Mouse (Mus musculus): ENCODE data around the gene Hrct1.

Gene Hrct1

GRCm38 (mm10) chr4:43727718-43728575, 959 bp downstream of the Hrct1 start:
- DNase-seq (ENCODE audit: low spot score) = no peak

DNA sequence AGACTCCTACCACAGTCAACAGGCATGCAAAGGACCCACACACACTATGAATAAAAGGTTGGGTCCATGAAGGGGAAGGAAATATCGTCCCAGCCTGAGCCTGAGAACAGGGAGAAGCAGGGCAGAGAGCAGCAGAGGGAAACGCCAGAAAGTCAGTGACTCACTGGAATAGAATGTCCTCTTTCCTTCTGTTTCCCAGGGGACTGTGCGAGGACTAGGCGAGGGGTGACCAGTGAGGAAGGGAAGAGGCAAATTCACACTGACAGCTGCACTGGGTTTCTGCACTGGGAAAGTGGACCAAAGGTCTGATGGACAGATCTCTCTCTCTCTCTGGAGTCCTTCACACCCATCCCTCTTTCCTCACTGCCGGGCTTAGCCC, 1.6 kb downstream of the Hrct1 start:
- no peak for DNase-seq (ENCODE audit: low spot score)

DNA sequence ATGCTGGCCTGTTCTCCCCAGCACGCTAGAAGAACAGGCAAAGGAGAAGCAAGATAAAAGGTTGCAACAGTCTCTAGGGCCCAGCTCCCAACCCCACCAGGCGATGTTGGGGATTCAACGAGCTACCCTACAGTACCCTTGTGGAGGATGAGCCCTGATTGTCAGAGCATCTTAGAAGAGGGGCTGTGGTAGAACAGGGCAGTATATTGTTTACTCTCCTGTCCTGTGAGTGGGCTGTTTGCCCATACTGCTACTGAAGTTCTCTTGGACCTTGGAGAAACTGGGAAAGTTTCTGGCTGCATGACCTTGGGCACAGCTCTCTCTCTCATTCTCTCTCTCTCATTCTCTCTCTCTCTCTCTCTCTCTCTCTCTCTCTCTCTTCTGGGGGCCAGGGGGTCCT, 2.1 kb downstream of the Hrct1 start:
- DNase-seq (ENCODE audit: low spot score) = no peak

GRCm38 (mm10) chr4:43729794-43730550, 3.0 kb downstream of the Hrct1 start, which contains the start of gene Spaar:
Gene Spaar (plus strand): TSS chr4:43730034.
- DNase-seq (ENCODE audit: low spot score) = no peak

DNA sequence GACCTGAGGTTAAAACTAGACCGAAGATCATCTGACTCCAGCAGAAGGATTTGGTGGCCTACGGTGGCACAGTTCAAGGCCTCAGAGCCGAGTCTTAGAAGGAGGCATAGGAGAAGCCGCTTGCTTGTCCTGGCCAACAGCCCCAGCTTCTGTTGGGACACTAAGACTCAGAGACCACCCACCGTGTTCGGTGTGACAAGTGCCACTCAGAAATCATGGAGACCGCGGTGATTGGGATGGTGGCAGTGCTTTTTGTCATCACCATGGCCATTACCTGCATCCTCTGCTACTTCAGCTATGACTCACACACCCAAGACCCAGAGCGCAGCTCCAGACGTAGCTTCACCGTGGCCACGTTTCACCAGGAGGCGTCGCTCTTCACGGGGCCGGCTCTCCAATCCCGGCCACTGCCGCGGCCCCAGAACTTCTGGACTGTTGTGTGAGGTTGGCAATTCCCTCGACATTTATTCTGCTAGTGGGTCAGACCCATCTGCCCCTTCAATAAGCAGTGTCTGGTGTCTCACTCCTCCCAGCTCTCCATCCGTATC, 3.8 kb downstream of the Hrct1 start:
- DNase-seq (ENCODE audit: low spot score) = no peak

DNA sequence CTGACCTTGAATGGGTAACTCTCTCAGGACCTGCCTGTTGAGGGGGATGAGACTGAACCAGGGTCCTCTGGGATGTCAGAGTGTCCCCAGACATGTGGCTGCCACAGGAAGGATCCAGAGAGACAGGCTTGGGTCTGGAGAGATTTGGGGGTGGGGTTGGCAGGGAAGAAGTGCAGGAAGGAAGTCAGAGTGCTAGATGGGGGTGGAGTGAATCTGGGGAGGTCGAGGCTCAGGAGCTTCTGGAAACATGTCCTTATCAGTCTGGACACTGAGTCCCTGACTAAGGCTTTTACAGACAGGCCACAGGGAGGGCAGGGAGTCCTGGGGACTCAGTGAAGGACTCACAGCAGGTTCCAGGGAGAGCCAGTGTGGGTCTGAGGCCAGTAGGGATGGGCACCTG, 5.2 kb downstream of the Hrct1 start:
- DNase-seq (ENCODE audit: low spot score) = no peak

DNA sequence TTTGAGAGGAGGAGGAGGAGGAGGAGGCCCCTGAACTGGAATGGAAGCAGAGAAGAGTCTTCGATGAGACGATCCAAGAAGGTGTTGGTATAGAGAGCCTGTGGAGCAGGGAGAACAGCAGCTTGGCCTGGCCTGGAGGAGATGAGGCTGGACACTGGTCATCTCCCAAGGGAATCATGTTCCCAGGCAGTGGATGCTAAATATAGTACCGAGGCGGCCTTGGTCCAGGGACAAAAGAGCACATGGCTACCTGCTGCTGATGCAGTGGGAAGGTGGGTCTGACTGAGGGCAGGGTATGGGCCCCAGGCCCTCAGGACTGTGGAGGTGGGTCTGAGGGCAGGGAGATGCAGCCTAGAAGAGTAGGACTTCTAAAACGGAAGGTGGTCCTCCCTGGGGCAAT, 6.2 kb downstream of the Hrct1 start:
- no peak for DNase-seq (ENCODE audit: low spot score)

DNA sequence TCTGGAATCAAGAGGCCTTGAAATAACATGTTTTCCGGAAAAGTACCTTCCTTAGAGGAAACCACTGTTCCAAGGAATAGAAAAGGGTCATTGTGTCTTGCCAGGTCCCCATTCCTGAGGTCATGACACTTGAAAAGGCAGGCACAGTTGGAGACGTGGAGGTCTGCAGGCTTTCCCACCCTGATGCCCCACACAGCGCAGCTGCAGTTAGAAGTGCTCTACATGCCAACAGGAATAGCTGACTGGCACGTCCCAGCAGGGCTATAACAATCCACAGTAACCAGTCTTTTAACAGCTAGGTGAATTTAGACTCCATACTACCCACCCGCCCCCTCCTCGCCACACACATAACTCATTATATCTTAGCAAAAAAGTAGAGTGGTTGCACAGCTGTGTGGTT, 10.2 kb downstream of the Hrct1 start:
- no peak for DNase-seq (ENCODE audit: low spot score)

DNA sequence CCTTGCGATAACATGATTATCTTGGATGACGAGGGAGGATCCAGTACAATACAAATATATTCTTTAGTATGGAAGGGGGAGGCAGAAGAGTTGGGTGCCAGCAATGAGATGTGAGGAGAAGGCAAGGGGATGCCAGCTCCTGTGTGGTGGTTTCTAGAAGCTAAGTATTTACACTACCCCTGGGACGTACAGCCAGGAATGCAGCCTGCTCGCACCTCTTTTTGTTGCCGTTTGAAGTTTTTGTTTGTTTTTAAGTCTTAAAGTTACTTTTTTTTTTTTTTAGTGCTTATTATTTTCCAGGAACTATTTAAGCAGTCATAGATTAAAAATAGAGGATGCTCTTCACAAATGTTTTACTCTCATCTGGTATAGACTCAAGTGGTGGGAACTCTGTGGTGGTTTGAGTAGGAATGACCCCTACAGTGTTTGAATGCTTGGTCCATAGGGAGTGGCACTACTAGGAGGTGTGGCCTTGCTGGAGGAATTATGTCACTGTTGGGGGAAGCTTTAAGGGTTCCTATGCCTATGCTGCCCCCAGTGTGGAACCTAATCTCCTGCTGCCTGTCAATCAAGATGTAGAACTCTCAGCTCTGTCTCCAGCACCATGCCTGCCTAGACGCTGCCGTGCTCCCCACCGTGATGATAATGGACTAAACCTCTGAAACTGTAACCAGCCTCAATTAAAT, 12.1 kb downstream of the Hrct1 start:
- DNase-seq (ENCODE audit: low spot score) = no peak

DNA sequence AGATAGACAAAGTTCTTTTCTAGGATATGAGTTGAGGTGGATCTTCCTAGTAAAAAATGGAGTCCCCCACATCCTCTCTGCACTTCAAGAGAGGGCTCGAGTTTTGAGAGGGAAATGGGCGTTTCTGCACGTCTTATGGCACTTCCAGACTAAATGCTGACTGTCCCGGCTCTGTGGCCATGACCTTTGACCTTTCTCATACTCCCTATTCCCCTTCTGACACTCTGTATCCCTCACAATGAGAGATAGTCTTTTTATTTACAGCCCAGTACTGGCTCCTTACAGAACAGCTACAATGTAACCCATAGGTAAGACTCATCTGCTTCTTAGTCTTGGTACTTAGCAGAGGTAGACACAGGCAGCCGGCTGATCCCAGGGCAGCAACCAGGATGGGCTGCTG, 14.5 kb downstream of the Hrct1 start:
- DNase-seq (ENCODE audit: low spot score) = no peak

DNA sequence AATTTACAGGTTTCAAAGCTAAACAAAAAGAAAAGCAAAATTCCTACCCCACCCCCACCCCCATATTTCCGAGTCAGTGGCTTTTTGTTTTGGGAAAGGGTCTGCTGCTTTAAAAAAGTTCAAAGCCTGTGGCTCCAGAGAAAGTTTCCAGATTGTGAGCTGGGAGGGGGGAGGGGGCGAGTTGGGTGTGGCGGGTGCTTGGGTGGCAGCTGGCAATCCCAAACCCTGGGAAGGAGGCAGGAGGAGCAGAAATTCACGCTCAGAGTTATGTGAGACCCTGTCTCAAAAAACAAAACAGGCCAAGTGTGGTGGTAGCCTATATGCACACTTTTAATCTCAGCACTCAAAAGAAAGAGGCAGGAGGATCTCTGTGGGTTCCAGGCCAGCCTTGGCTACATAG, 15.6 kb downstream of the Hrct1 start:
- no peak for DNase-seq (ENCODE audit: low spot score)

DNA sequence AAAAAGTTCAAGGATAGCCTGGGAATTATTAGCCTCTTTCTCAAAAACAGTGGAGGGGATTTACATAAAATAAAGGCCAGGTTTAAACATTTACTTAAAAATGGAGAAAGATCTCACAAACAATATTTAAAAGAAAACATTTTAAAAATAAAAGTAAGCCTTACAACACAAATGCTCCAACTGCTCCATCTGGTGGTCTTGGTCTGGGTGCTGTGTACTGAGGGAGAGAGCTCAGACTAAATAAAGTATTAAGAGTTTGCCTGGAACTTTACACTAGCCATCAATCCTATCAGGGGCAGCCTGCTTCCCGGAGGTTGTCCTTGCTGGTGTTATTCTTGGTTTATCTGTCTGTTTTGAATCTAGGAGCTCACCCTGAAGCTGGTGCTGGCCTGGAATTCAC, 16.1 kb downstream of the Hrct1 start:
- DNase-seq (ENCODE audit: low spot score) = no peak

DNA sequence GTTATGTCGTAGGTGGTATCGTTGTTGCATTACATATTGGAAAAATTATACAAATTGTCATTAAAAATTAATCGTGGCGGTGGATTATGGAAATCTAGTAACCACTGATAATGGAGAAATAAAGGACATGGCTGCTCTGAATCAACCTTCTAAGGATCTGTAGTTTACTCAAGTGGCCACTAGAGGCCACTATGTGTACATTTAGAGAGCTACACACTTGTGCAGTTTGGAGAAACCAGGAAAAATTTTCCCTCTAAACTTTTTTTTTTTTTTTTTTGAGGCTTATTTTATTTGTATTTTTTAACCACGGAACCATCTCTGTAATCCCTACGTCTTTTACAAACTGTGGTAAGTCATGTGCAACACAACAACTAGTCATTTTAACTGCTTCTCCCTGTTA, 18.2 kb downstream of the Hrct1 start:
- peak; percentile 38 for DNase-seq (ENCODE audit: low spot score)

DNA sequence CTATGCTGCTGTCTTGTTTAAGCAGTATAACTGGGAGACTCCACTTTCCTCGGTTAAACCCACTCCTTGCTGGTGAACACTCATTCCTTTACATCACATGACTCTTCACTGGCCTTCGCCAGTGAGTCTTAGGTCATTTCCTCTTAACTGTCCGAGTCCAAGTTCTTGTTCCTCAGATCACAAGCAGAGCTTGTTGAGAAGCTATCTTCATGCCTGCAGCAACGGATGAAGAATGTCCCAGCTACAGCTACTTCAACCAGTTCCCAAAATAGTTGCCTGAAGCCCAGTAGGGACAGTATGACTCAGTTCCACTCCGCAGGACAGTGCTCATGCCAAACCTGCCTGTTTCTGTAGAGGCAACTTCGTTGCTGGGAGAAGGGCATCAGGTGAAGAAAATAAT, 30.2 kb downstream of the Hrct1 start:
- DNase-seq (ENCODE audit: low spot score) = no peak

- DNase-seq (ENCODE audit: low spot score) = peak; percentile 15
Observed at GRCm38 (mm10) chr4:43759571-43760418, 32.8 kb downstream of the Hrct1 start.

GRCm38 (mm10) chr4:43760460-43760859, 33.5 kb downstream of the Hrct1 start:
- peak; percentile 43 for DNase-seq (ENCODE audit: low spot score)

- DNase-seq (ENCODE audit: low spot score) = no peak
Observed at GRCm38 (mm10) chr4:43761336-43761735, 34.3 kb downstream of the Hrct1 start.

GRCm38 (mm10) chr4:43763410-43763809, 36.4 kb downstream of the Hrct1 start:
- peak; percentile 70 for DNase-seq (ENCODE audit: low spot score)

DNA sequence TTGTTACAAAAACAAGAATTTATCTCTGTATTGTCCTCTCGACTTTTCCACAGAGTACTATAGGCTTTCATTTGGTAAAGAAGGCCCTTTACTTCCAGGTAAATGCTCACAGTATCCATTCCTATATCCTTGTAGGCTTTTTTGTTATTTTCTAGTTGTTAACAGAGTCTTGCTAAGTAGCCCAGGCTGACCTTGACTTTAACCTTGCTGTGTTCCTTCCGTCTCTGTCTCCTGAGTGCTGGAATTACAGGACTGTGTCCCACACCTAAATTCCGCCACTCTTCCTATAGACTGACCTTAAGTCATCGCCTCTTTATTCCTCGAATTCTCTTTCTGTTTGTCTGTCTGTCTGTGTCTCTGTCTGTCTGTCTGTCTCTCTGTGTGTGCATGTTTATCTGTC, 41.4 kb downstream of the Hrct1 start:
- no peak for DNase-seq (ENCODE audit: low spot score)

DNA sequence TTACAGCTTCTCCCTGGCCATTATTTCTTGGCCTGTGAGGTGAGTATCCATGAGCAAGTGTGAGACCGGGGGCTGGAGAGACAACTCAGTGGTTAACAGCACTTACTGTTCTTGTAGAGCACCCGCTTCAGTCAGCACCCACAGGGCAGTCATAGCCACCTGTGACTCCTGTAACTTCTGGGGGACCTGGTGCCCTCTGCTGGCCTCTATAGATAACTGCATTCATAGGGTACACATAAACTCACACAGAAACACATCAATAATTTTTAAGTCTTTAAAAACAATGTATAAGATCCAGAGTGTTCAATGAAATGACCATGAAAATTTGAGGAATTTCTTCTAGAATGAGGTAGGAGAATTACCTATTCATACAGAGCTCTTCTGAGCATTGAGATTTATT, 42.4 kb downstream of the Hrct1 start:
- no peak for DNase-seq (ENCODE audit: low spot score)

DNA sequence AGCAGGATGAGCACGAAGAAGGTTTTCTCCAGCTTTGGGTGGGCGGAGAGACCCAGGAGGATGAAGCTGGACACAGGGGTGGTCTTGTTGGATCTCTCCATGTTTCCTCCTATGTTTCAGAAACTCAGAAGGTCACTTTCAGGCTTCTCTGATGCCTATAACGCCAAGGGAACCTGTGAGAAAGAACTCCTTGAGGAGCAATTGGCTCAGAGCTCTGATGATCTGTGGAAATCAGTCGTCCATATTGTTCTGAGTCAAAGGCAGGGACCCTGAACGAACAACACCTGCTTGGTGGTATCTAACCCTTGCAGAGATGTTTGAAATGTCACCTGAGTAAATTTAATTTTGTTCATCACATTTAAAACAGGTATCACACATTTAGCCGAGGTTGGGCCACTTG, 43.9 kb downstream of the Hrct1 start, which contains the start of gene Olfr159:
TSS of gene Olfr159 (minus strand) at position 101 of the 400 bp plus-strand sequence.
- DNase-seq (ENCODE audit: low spot score) = no peak

- DNase-seq (ENCODE audit: low spot score) = no peak
Observed at GRCm38 (mm10) chr4:43771626-43772025, 44.6 kb downstream of the Hrct1 start.

Data from layer of hippocampus, adult 11-12 months (tissue).